9 mouse cellular contexts compared by ENCODE assay signal in genomic region chr10:97712687-97713086, GRCm38 (mm10). TPM values are rescaled to one million over a fixed set of nuclear protein-coding genes. Genes with fewer than 3 reads are reported as not detected.
DNase-seq lines count a peak whose midpoint lies in the region; ATAC-seq and TF ChIP-seq lines count a peak whose summit lies in the region.
"Had no signal": no experiment of that assay in that cellular context is flagged by ENCODE, and none has a peak within 500 bp of the region (broad histone marks: within the 10 kb centered on the region; RNA-seq: fewer than 3 reads in every experiment).

No protein-coding gene starts in this region.

- no peaks in the 10 kb centered on the region for H3K36me3 ChIP-seq in intestine, postnatal 0 days (ENCODE audit: control insufficient read depth, insufficient read depth)
- no peaks in the 10 kb centered on the region for H3K36me3 ChIP-seq in midbrain, embryonic 13.5 days

- 0 out of 2 replicates have a peak, but pooled peaks cover 4% of the 10 kb centered on the region for H3K4me1 ChIP-seq in intestine, postnatal 0 days (replicated peaks; ENCODE audit: control insufficient read depth, insufficient read depth, low read length)
- H3K4me1 ChIP-seq in midbrain, embryonic 13.5 days (replicated peaks), result no peaks in the 10 kb centered on the region

- no peaks in the 10 kb centered on the region for H3K27me3 ChIP-seq in intestine, postnatal 0 days (replicated peaks; ENCODE audit: control insufficient read depth, insufficient read depth, low read length)
- no peaks in the 10 kb centered on the region for H3K27me3 ChIP-seq in midbrain, embryonic 13.5 days

- intact Hi-C loops in gastrocnemius, adult 2 months (cut with DNase I), result loop anchor here (2.0 kb wide), 1 partner anchor 1372 kb away; no protein-coding TSS in a partner anchor

- 3% methylated on average over 5 of the region's 5 CpGs for WGBS in intestine, postnatal 0 days
- 7% methylated on average over 5 of the region's 5 CpGs for WGBS in midbrain, embryonic 13.5 days

- TF ChIP-seq CTCF in gastrocnemius, adult 2 months (IDR thresholded peaks at IDR 0.05), result peak; percentile 96
- TF ChIP-seq CTCF in intestine, postnatal 0 days (IDR thresholded peaks at IDR 0.05; ENCODE audit: low read depth), result peak; percentile 94

- no peaks in the 10 kb centered on the region for H3K9me3 ChIP-seq in intestine, postnatal 0 days (ENCODE audit: control insufficient read depth)
- H3K9me3 ChIP-seq in midbrain, embryonic 13.5 days, result no peaks in the 10 kb centered on the region

- no peak for ATAC-seq in intestine, postnatal 0 days
- ATAC-seq in midbrain, embryonic 13.5 days, result 0 out of 2 replicates have a peak, but pooled peaks have one; percentile 67

- peak; percentile 12 for DNase-seq in gastrocnemius, adult 2 months
- no peak for DNase-seq in gastrocnemius, adult 8-10 months (ENCODE audit: low spot score in 2 of 2)
- peak; percentile 17 for DNase-seq in thymus, postnatal 4 days
- DNase-seq in thymus, postnatal 14 days, result no peak
- peak; percentile 85 for DNase-seq in embryo, embryonic 10 days (ENCODE audit: low spot score)
- no peak for DNase-seq in thymus, postnatal 25 days

- H3K27ac ChIP-seq in gastrocnemius, adult 2 months, result no peak overlapping the region
- H3K27ac ChIP-seq in intestine, postnatal 0 days (ENCODE audit: low read depth, low read length), result no peak overlapping the region
- H3K27ac ChIP-seq in midbrain, embryonic 13.5 days, result no peak overlapping the region

- no peak overlapping the region for H3K4me3 ChIP-seq in gastrocnemius, adult 2 months
- H3K4me3 ChIP-seq in intestine, postnatal 0 days (ENCODE audit: low read depth, low read length), result no peak overlapping the region
- H3K4me3 ChIP-seq in midbrain, embryonic 13.5 days (replicated peaks), result no peak overlapping the region

- no peak overlapping the region for H3K9ac ChIP-seq in intestine, postnatal 0 days (ENCODE audit: low read depth, low read length)
- no peak overlapping the region for H3K9ac ChIP-seq in midbrain, embryonic 13.5 days (replicated peaks)

- no peak overlapping the region for H3K4me2 ChIP-seq in intestine, postnatal 0 days (replicated peaks; ENCODE audit: low read depth)
- no peak overlapping the region for H3K4me2 ChIP-seq in midbrain, embryonic 13.5 days (replicated peaks)

RNA-seq across cellular contexts. Expression of gene C030005K15Rik, which starts 13.9 kb away (rescaled TPM):
- total RNA-seq in gastrocnemius, adult 2 months (2021), result not detected
- total RNA-seq in gastrocnemius, adult 8-10 months (2022), result not detected
- not detected in 2 replicates for polyA plus RNA-seq in intestine, postnatal 0 days (2015; fragmentation: Nextera tagmentation; extraction: Ambion mirVana)
- not detected in 2 replicates for polyA plus RNA-seq in midbrain, embryonic 13.5 days (2015; fragmentation: Nextera tagmentation; extraction: Ambion mirVana)
- total RNA-seq: heart, postnatal 36 days had no signal

RNA-seq across cellular contexts. Expression of gene Ccer1, which starts 19.8 kb away (rescaled TPM):
- total RNA-seq in gastrocnemius, adult 2 months (2021), result not detected
- total RNA-seq in gastrocnemius, adult 8-10 months (2022), result not detected
- polyA plus RNA-seq in intestine, postnatal 0 days (2015; fragmentation: Nextera tagmentation; extraction: Ambion mirVana), result not detected in 2 replicates
- polyA plus RNA-seq in midbrain, embryonic 13.5 days (2015; fragmentation: Nextera tagmentation; extraction: Ambion mirVana), result not detected in 2 replicates
- total RNA-seq: heart, postnatal 36 days had no signal

Comparison
In these comparisons a context has a peak if more than half of its experiments do, and no peak if none do; other contexts are left out.
1. DNase-seq: peak in gastrocnemius, adult 2 months (single experiment), thymus, postnatal 4 days (single experiment) and embryo, embryonic 10 days (single experiment); none in gastrocnemius, adult 8-10 months (0 of 2), thymus, postnatal 14 days (single experiment) and thymus, postnatal 25 days (single experiment).